Mouse (Mus musculus) midbrain, embryonic 11.5 days (tissue): ENCODE measurements around the gene Sgcd. TPM values are rescaled to one million over a fixed set of nuclear protein-coding genes. Genes with fewer than 3 reads are reported as not detected.

Experiments
- ATAC-seq: fragments of 200-750 bp; cut with Nextera tagmentation; 2 replicates; pipeline ENCODE4 v1.8.0; 2017; ENCODE audit warnings: moderate TSS enrichment, moderate library complexity; ENCODE audit not compliant: low FRiP score
- DNase-seq: peaks from one replicate; pipeline ENCODE4 v3.0.0; 2015; ENCODE audit warnings: low spot score; ENCODE audit errors: missing footprints
- H3K27ac ChIP-seq: fragments of 300-500 bp; sonication (generic); 2 replicates; pipeline ENCODE4 v1.5.1; 2014; ENCODE audit warnings: low read depth, low read length
- H3K27me3 ChIP-seq: fragments of 300-500 bp; sonication (generic); 2 replicates; pipeline ENCODE4 v1.6.1; 2014; ENCODE audit warnings: mild to moderate bottlenecking, low read length, moderate library complexity, mixed read lengths; ENCODE audit not compliant: control insufficient read depth, insufficient read depth
- H3K36me3 ChIP-seq: fragments of 300-500 bp; sonication (generic); 2 replicates; pipeline ENCODE4 v1.6.1; 2014; ENCODE audit warnings: mild to moderate bottlenecking, low read length, moderate library complexity, mixed read lengths; ENCODE audit not compliant: control insufficient read depth, insufficient read depth
- H3K4me1 ChIP-seq: fragments of 300-500 bp; sonication (generic); 2 replicates; pipeline ENCODE4 v1.6.1; 2014; ENCODE audit warnings: low read length; ENCODE audit not compliant: control insufficient read depth, insufficient read depth
- H3K4me2 ChIP-seq: fragments of 300-500 bp; sonication (generic); 2 replicates; pipeline ENCODE4 v1.6.1; 2014; ENCODE audit warnings: mild to moderate bottlenecking, moderate library complexity
- H3K4me3 ChIP-seq: fragments of 300-500 bp; sonication (generic); 2 replicates; pipeline ENCODE4 v1.5.1; 2014; ENCODE audit warnings: low read depth, low read length
- H3K9ac ChIP-seq: fragments of 300-500 bp; sonication (generic); 2 replicates; pipeline ENCODE4 v1.6.1; 2014; ENCODE audit warnings: low read length
- H3K9me3 ChIP-seq: fragments of 300-500 bp; sonication (generic); 2 replicates; pipeline ENCODE4 v1.6.1; 2016; ENCODE audit warnings: low read length; ENCODE audit not compliant: control insufficient read depth
- WGBS: fragments of 180-500 bp; shearing (Covaris S2); extraction: QIAGEN DNeasy Blood & Tissue Kit; methylation state at CpG from one replicate; pipeline ENCODE4 v1.1.7; 2014; 5-methylcytosine and 5-hydroxymethylcytosine counted together
- polyA plus RNA-seq: library from polyadenylated mRNA; unstranded; fragments of >200 nt; fragmentation: Nextera tagmentation; extraction: Ambion mirVana; gene quantifications from 2 replicates; pipeline ENCODE4 v1.2.1, GENCODE M21; 2014

Gene Sgcd
- polyA plus RNA-seq, 1 experiment from 2014 or later: 1.4 TPM

DNA sequence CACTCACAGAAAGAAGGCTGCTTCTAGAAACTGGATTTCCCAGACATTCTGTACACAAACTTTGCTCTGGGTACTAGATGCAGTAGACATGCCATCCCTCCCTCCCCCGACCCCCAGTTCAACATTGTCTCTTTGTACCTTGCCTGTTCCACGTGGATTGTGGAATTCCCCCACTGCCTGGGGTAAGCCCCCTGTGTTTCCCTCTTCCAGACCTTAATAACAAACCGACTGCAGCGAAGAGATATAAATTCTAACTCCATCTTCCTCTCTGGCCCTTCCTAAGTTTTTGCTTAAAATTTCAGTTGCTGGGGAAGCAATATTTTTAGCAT is 609.2 kb downstream of the Sgcd start:
- ATAC-seq (no peak; the same call in 1 of the 2 replicates), DNase-seq (peak; percentile 94)
- Histone ChIP-seq H3K4me1 (peaks cover 3% of the 10 kb centered on the region; the same call in 1 of the 2 replicates), H3K36me3 (no peaks in the 10 kb centered on the region), H3K27ac (no peak overlapping the region), H3K9ac (peak overlapping the region; percentile 24), H3K9me3 (no peaks in the 10 kb centered on the region), H3K4me2 (peak overlapping the region; percentile 44; the same call in 1 of the 2 replicates), H3K27me3 (no peaks in the 10 kb centered on the region), H3K4me3 (no peak overlapping the region)
- WGBS: 42% methylated on average over 4 of the region's 4 CpGs

DNA sequence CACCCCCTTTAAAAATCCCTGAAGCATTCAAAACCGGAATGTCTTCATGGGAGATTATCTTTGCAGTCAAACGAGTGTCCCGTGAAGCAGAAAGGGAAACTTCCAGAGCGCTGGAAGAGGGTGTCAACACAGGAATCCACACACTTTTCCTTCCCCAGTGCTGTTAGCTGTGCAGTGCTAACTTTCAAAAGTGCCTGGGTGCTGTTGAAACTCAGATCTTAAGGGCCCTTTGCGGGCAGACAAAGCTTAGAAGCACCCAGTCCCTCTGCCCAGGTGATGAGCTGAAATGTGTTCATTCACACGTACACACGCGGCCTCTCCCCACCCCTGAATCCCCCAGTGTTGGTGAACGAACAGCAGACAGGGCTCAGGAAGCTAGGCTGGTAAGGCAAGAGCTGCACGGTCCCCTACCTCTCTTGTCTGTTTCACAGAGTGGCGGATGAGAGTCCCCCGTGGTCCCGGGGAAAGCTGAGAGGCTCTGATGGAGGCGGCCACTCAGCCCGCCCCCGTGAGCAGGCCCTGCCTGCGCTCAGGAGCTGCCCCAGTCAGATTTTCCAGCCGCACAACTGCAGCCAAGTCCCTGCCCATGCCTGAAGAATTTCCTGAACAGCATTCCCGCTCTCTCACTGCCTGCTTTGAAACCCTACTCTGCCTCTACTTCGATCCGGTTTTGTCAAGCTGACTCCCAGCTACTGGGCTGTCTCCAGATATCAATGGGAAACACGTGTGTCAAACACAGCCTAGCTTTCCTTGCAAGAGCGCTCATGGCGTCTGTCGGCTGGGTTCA is 609.7 kb downstream of the Sgcd start:
- Histone ChIP-seq H3K4me3 (peak overlapping the region; percentile 16; the same call in 1 of the 2 replicates), H3K4me2 (peak overlapping the region; percentile 44), H3K36me3 (no peaks in the 10 kb centered on the region), H3K9ac (peak overlapping the region; percentile 24), H3K27me3 (no peaks in the 10 kb centered on the region), H3K27ac (peak overlapping the region; percentile 37; the same call in 1 of the 2 replicates), H3K4me1 (peaks cover 3% of the 10 kb centered on the region; the same call in 1 of the 2 replicates), H3K9me3 (no peaks in the 10 kb centered on the region)
- ATAC-seq (peak; percentile 82), DNase-seq (peak; percentile 93)
- WGBS: 12% methylated on average over 25 of the region's 25 CpGs

DNA sequence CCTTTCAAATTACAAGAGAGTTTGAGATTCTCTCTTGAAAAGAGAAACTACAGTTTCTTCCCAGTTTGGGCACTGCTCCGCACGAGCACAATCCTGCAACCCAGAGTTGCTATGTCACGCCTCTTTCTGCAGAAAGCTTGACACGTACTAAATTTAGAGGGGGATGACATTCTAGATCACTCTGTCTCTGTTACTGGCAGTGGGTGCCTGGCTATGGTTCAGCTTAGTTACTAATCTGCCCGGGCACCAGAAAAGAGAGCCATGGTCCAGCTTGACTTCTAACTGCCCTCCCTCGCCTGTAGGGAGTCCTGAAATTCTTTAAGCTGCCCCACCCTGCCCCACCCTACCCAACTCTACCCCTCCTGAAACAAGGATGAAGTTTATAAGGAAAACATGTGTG is 611.3 kb downstream of the Sgcd start:
- H3K4me1 ChIP-seq: peaks cover 3% of the 10 kb centered on the region; the same call in 1 of the 2 replicates
- no peaks in the 10 kb centered on the region for H3K9me3 ChIP-seq
- no peak overlapping the region for H3K4me2 ChIP-seq
- no peak for DNase-seq
- ATAC-seq: no peak
- H3K36me3 ChIP-seq: no peaks in the 10 kb centered on the region
- no peak overlapping the region for H3K4me3 ChIP-seq
- H3K27me3 ChIP-seq: no peaks in the 10 kb centered on the region
- 67% methylated on average over 6 of the region's 6 CpGs for WGBS
- H3K27ac ChIP-seq: no peak overlapping the region
- H3K9ac ChIP-seq: no peak overlapping the region

DNA sequence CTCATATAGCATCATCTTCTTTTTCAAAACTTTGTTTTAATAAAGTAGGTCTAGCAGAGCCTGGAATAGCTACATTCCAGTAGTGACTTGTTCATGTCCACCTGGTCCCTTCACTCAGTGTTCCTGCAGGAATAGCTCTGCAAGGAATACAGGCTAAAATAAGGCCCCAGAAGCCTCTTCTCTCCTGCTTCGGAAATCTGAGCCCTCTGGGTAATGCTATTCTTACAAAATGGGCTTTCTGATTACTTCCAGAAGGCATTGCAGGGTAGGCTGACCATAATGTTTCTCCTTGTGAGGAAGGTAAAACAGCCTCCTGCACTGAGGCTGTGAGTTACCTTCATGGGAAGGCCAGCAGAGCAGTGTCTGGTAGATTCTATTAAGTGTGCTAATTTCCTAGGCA is 611.9 kb downstream of the Sgcd start:
- no peak for ATAC-seq
- Histone ChIP-seq H3K27me3 (no peaks in the 10 kb centered on the region), H3K9ac (no peak overlapping the region), H3K4me1 (peaks cover 3% of the 10 kb centered on the region; the same call in 1 of the 2 replicates), H3K9me3 (no peaks in the 10 kb centered on the region), H3K4me2 (no peak overlapping the region), H3K36me3 (no peaks in the 10 kb centered on the region), H3K4me3 (no peak overlapping the region), H3K27ac (no peak overlapping the region)
- DNase-seq: no peak
- 81% methylated on average over 1 of the region's 1 CpGs for WGBS

DNA sequence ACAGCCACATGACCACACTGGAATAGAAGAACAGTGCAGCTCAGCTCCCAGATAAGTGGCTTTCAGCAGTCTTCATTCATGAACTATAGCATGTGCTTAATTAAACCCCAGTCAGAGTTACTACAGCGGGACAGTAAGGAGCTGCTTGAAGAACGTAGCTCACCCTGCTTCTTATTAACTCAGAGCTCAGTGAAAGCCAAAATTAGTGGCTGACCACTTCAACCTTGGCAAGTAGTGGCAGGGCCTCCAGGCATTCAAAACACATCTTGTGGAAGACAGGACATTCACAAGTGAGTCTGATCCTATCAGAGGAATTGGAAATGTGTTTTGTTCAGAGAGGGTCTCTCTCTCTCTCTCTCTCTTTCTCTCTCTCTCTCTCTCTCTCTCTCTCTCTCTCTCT is 617.2 kb downstream of the Sgcd start:
- WGBS: 78% methylated on average over 2 of the region's 2 CpGs
- H3K36me3 ChIP-seq: no peaks in the 10 kb centered on the region
- no peak overlapping the region for H3K4me3 ChIP-seq
- H3K9me3 ChIP-seq: no peaks in the 10 kb centered on the region
- ATAC-seq (no peak), DNase-seq (no peak)
- no peaks in the 10 kb centered on the region for H3K27me3 ChIP-seq
- H3K4me2 ChIP-seq: no peak overlapping the region
- H3K4me1 ChIP-seq: no peaks in the 10 kb centered on the region
- H3K9ac ChIP-seq: no peak overlapping the region
- H3K27ac ChIP-seq: no peak overlapping the region

DNA sequence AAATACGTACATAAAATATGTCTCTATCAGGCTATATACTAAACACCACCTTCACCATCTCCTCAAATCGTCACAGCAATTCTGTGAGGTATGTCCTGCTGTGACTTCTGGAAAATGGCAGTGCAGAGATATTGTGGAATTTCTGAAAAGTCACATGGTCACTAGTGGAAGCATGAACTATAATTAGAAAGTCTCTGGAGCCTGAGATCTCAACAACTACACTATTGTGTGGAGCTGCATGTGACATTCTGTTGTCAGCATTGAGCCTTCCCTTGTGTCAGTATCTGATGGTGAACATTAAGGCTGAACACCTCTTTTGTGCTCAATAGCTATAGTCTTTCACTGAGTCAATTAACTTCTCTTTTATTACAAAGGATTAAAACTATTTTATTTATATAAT is 637.2 kb downstream of the Sgcd start:
- H3K4me2 ChIP-seq: no peak overlapping the region
- no peak overlapping the region for H3K27ac ChIP-seq
- no peak overlapping the region for H3K4me3 ChIP-seq
- H3K27me3 ChIP-seq: no peaks in the 10 kb centered on the region
- DNase-seq (no peak), ATAC-seq (no peak)
- H3K9ac ChIP-seq: no peak overlapping the region
- H3K36me3 ChIP-seq: no peaks in the 10 kb centered on the region
- 85% methylated on average over 2 of the region's 2 CpGs for WGBS
- no peaks in the 10 kb centered on the region for H3K9me3 ChIP-seq
- no peaks in the 10 kb centered on the region for H3K4me1 ChIP-seq

DNA sequence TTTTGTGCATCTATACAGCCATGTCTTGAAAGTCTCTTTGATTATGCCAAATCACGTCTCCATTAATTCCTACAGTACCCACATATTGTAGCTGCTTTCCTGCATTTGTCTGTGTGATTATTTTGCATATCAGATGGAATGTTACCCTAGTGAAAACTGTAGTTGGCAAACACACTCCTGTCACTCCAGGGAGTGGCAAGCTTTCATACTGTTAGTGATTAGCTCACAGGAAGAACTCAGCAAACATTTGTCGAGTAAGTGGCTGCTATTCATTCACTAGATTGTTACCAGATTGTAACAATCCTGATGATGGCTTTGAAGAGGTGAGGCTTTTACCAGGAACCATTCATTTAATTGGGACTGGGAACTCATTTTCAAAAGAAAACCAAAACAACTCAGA is 645.3 kb downstream of the Sgcd start:
- H3K4me1 ChIP-seq: no peaks in the 10 kb centered on the region
- ATAC-seq: no peak
- H3K4me3 ChIP-seq: no peak overlapping the region
- no peaks in the 10 kb centered on the region for H3K9me3 ChIP-seq
- H3K27ac ChIP-seq: no peak overlapping the region
- 63% methylated on average over 2 of the region's 2 CpGs for WGBS
- no peak overlapping the region for H3K9ac ChIP-seq
- no peaks in the 10 kb centered on the region for H3K36me3 ChIP-seq
- no peak overlapping the region for H3K4me2 ChIP-seq
- no peaks in the 10 kb centered on the region for H3K27me3 ChIP-seq
- no peak for DNase-seq

DNA sequence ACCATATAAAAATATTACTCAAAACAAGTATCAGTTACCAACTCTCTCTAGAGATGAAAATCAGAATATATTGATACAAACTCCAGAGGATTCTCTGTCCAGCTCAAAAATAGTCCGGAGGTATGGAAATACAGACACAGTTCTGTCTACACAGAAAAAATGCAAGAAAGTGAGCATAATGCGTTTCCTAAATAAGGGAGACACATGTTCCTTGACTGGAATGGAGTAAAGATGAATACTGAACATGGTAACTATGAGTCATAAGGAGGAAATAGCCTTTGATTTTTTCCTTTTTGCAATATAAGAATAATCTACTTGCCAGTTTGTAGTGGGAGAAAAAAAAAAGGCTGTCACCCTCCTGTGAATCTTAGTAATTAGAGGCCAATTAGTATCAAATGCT is 655.1 kb downstream of the Sgcd start:
- Histone ChIP-seq H3K4me2 (no peak overlapping the region), H3K4me1 (no peaks in the 10 kb centered on the region), H3K36me3 (no peaks in the 10 kb centered on the region), H3K9me3 (no peaks in the 10 kb centered on the region), H3K4me3 (no peak overlapping the region), H3K27ac (no peak overlapping the region), H3K27me3 (no peaks in the 10 kb centered on the region), H3K9ac (no peak overlapping the region)
- no peak for ATAC-seq
- DNase-seq: no peak
- 89% methylated on average over 2 of the region's 2 CpGs for WGBS

DNA sequence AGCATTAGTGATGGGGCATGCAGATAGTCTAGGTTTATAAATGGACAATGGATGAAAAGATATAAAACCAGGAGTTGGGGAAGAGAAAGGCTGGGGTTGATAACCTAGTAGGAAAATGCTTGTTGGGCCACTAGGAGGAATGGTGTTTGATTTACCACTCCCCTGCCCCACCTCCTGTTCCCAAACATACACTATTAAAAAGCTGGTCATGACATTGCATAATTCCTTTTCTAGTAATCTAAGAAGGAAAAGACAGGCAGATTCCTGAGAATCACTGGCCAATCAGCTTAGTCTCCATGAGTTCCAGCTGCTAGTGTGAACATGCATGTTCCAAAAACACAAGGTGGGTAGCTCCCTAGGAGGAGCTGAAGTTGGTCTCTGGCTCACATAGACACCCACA is 683.2 kb downstream of the Sgcd start:
- DNase-seq: no peak
- no peak overlapping the region for H3K27ac ChIP-seq
- no peaks in the 10 kb centered on the region for H3K4me1 ChIP-seq
- H3K9ac ChIP-seq: no peak overlapping the region
- H3K4me2 ChIP-seq: no peak overlapping the region
- no peak for ATAC-seq
- no peaks in the 10 kb centered on the region for H3K9me3 ChIP-seq
- no peaks in the 10 kb centered on the region for H3K36me3 ChIP-seq
- no peak overlapping the region for H3K4me3 ChIP-seq
- H3K27me3 ChIP-seq: no peaks in the 10 kb centered on the region
